Mouse (Mus musculus) MEL (cell line): ENCODE measurements around the gene Axl. TPM values are rescaled to one million over a fixed set of nuclear protein-coding genes. Genes with fewer than 3 reads are reported as not detected.

Experiments
- DNase-seq: peaks from one replicate; pipeline ENCODE4 v3.0.0; 2011; ENCODE audit warnings: low read depth, low spot score
- H3K27ac ChIP-seq: 2 replicates; pipeline ENCODE4 v1.5.1; 2012; ENCODE audit warnings: low read depth, mild to moderate bottlenecking, control low read depth, low read length, moderate library complexity; ENCODE audit not compliant: control insufficient read depth
- H3K27me3 ChIP-seq, 2 experiments: fragments of 150-350 bp in 1 of 2; sonication (generic) in 1 of 2; 2 replicates each; pipeline ENCODE4 v1.6.1; 2012; ENCODE audit warnings: low read length in 2 of 2, mild to moderate bottlenecking in 2 of 2, improper control_type of control experiment in 1 of 2, moderate library complexity in 1 of 2; ENCODE audit not compliant: insufficient read depth in 2 of 2, control insufficient read depth in 1 of 2
- H3K36me3 ChIP-seq, 2 experiments: 2 replicates each; pipeline ENCODE4 v1.6.1; 2012 to 2014; ENCODE audit warnings: low read length in 2 of 2, improper control_type of control experiment in 1 of 2, inconsistent platforms in 1 of 2, mild to moderate bottlenecking in 1 of 2; ENCODE audit not compliant: insufficient read depth in 2 of 2, control insufficient read depth in 1 of 2
- H3K4me1 ChIP-seq, 2 experiments: fragments of 150-350 bp in 1 of 2; sonication (generic) in 1 of 2; 2 replicates each; pipeline ENCODE4 v1.6.1; 2012; ENCODE audit warnings: low read length in 2 of 2, improper control_type of control experiment in 1 of 2, mild to moderate bottlenecking in 1 of 2; ENCODE audit not compliant: insufficient read depth in 2 of 2, control insufficient read depth in 1 of 2
- H3K4me3 ChIP-seq, 2 experiments: fragments of 150-350 bp in 1 of 2; sonication (generic) in 1 of 2; 2 replicates each; pipeline ENCODE4 v1.5.1; 2012; ENCODE audit warnings: low read depth in 2 of 2, low read length in 2 of 2, mild to moderate bottlenecking in 2 of 2, moderate library complexity in 2 of 2, control low read depth in 1 of 2, improper control_type of control experiment in 1 of 2; ENCODE audit not compliant: control insufficient read depth in 1 of 2, insufficient read depth in 1 of 2
- H3K79me2 ChIP-seq: 2 replicates; pipeline ENCODE4 v1.6.1; 2012; ENCODE audit warnings: mild to moderate bottlenecking, low read length, moderate library complexity; ENCODE audit not compliant: control insufficient read depth, poor library complexity, insufficient read depth
- H3K9ac ChIP-seq: 2 replicates; pipeline ENCODE4 v1.6.1; 2012; ENCODE audit warnings: low read depth, mild to moderate bottlenecking, control low read depth, low read length, moderate library complexity; ENCODE audit not compliant: control insufficient read depth, poor library complexity, severe bottlenecking
- H3K9me3 ChIP-seq: fragments of 150-350 bp; sonication (generic); replicated peaks from 2 replicates; pipeline ENCODE4 v1.6.1; 2012; ENCODE audit warnings: mild to moderate bottlenecking, low read length, improper control_type of control experiment, moderate library complexity; ENCODE audit not compliant: insufficient read depth
- BHLHE40 ChIP-seq: IDR thresholded peaks from 2 replicates; pipeline ENCODE4 v1.6.1; 2012; ENCODE audit warnings: low read depth, mild to moderate bottlenecking, inconsistent platforms, low read length, improper control_type of control experiment, borderline replicate concordance
- CHD1 ChIP-seq: IDR thresholded peaks from 2 replicates; pipeline ENCODE4 v1.6.1; 2012; ENCODE audit warnings: low read depth, mild to moderate bottlenecking, inconsistent platforms, low read length, improper control_type of control experiment
- CHD2 ChIP-seq: IDR thresholded peaks from 2 replicates; pipeline ENCODE4 v1.6.1; 2011; ENCODE audit warnings: low read length, improper control_type of control experiment
- CTCF ChIP-seq, 3 experiments: IDR thresholded peaks in 2 of 3; conservative IDR thresholded peaks in 1 of 3; 2 replicates each; pipeline ENCODE4 v1.5.1; 2011 to 2012; ENCODE audit warnings: low read length in 3 of 3, low read depth in 2 of 3, mild to moderate bottlenecking in 2 of 3, improper control_type of control experiment in 1 of 3, inconsistent platforms in 1 of 3, mixed read lengths in 1 of 3, moderate library complexity in 1 of 3; ENCODE audit not compliant: control insufficient read depth in 1 of 3, insufficient read depth in 1 of 3, poor library complexity in 1 of 3, severe bottlenecking in 1 of 3
- E2F4 ChIP-seq: IDR thresholded peaks from 2 replicates; pipeline ENCODE4 v1.6.1; 2011; ENCODE audit warnings: low read depth, low read length, improper control_type of control experiment, borderline replicate concordance
- ELF1 ChIP-seq: IDR thresholded peaks from 2 replicates; pipeline ENCODE4 v1.6.1; 2014; ENCODE audit warnings: low read depth, mild to moderate bottlenecking, inconsistent platforms, low read length, improper control_type of control experiment, moderate library complexity
- EP300 ChIP-seq, 2 experiments: IDR thresholded peaks; 2 replicates each; pipeline ENCODE4 v1.6.1; 2011; ENCODE audit warnings: improper control_type of control experiment in 2 of 2, low read length in 2 of 2, low read depth in 1 of 2, mild to moderate bottlenecking in 1 of 2
- ETS1 ChIP-seq: IDR thresholded peaks from 2 replicates; pipeline ENCODE4 v1.6.1; 2012; ENCODE audit warnings: low read depth, mild to moderate bottlenecking, inconsistent platforms, low read length, improper control_type of control experiment, moderate library complexity
- GABPA ChIP-seq: IDR thresholded peaks from 2 replicates; pipeline ENCODE4 v1.6.1; 2012; ENCODE audit warnings: low read depth, mild to moderate bottlenecking, inconsistent platforms, low read length, improper control_type of control experiment, moderate library complexity
- GATA1 ChIP-seq: IDR thresholded peaks from 2 replicates; pipeline ENCODE4 v1.6.1; 2011; ENCODE audit warnings: low read depth, low read length, improper control_type of control experiment
- MAFK ChIP-seq: IDR thresholded peaks from 2 replicates; pipeline ENCODE4 v1.6.1; 2011; ENCODE audit warnings: low read depth, mild to moderate bottlenecking, low read length, improper control_type of control experiment, borderline replicate concordance
- MAX ChIP-seq: IDR thresholded peaks from 2 replicates; pipeline ENCODE4 v1.6.1; 2011; ENCODE audit warnings: low read length, improper control_type of control experiment
- MAZ ChIP-seq: IDR thresholded peaks from 2 replicates; pipeline ENCODE4 v1.6.1; 2012; ENCODE audit warnings: low read depth, mild to moderate bottlenecking, inconsistent platforms, low read length, improper control_type of control experiment
- MEF2A ChIP-seq: IDR thresholded peaks from 2 replicates; pipeline ENCODE4 v1.6.1; 2014; ENCODE audit warnings: low read depth, mild to moderate bottlenecking, inconsistent platforms, low read length, improper control_type of control experiment; ENCODE audit not compliant: poor library complexity, insufficient replicate concordance, severe bottlenecking; ENCODE audit errors: extremely low read depth
- MXI1 ChIP-seq: IDR thresholded peaks from 2 replicates; pipeline ENCODE4 v1.6.1; 2011; ENCODE audit warnings: mild to moderate bottlenecking, low read depth, low read length, improper control_type of control experiment
- MYB ChIP-seq: IDR thresholded peaks from 2 replicates; pipeline ENCODE4 v1.6.1; 2011; ENCODE audit warnings: mild to moderate bottlenecking, low read depth, low read length, improper control_type of control experiment
- MYC ChIP-seq: IDR thresholded peaks from 2 replicates; pipeline ENCODE4 v1.6.1; 2011; ENCODE audit warnings: low read depth, mild to moderate bottlenecking, low read length, improper control_type of control experiment, moderate library complexity
- NRF1 ChIP-seq: IDR thresholded peaks from 2 replicates; pipeline ENCODE4 v1.6.1; 2014; ENCODE audit warnings: low read depth, mild to moderate bottlenecking, inconsistent platforms, low read length, improper control_type of control experiment, moderate library complexity; ENCODE audit not compliant: poor library complexity, insufficient read depth, severe bottlenecking
- POLR2A ChIP-seq, 2 experiments: IDR thresholded peaks; 2 replicates each; pipeline ENCODE4 v1.6.1; 2011 to 2012; ENCODE audit warnings: low read length in 2 of 2, mild to moderate bottlenecking in 2 of 2, control low read depth in 1 of 2, improper control_type of control experiment in 1 of 2, low read depth in 1 of 2, moderate library complexity in 1 of 2; ENCODE audit not compliant: control insufficient read depth in 1 of 2, insufficient read depth in 1 of 2, poor library complexity in 1 of 2
- POLR2AphosphoS2 ChIP-seq: IDR thresholded peaks from 2 replicates; pipeline ENCODE4 v1.6.1; 2011; ENCODE audit warnings: low read length, improper control_type of control experiment
- RAD21 ChIP-seq: IDR thresholded peaks from 2 replicates; pipeline ENCODE4 v1.6.1; 2011; ENCODE audit warnings: mild to moderate bottlenecking, low read depth, low read length, improper control_type of control experiment
- RCOR1 ChIP-seq: IDR thresholded peaks from 2 replicates; pipeline ENCODE4 v1.6.1; 2012; ENCODE audit warnings: low read depth, mild to moderate bottlenecking, inconsistent platforms, low read length, improper control_type of control experiment
- SMC3 ChIP-seq: IDR thresholded peaks from 2 replicates; pipeline ENCODE4 v1.6.1; 2011; ENCODE audit warnings: low read depth, low read length, improper control_type of control experiment
- TAL1 ChIP-seq: IDR thresholded peaks from 2 replicates; pipeline ENCODE4 v1.6.1; 2012; ENCODE audit warnings: mild to moderate bottlenecking, inconsistent platforms, low read length, moderate library complexity, mixed read lengths
- TCF12 ChIP-seq: IDR thresholded peaks from 2 replicates; pipeline ENCODE4 v1.6.1; 2014; ENCODE audit warnings: low read depth, mild to moderate bottlenecking, inconsistent platforms, low read length, improper control_type of control experiment, moderate library complexity
- USF2 ChIP-seq, 2 experiments: IDR thresholded peaks; 2 replicates each; pipeline ENCODE4 v1.6.1; 2011 to 2012; ENCODE audit warnings: improper control_type of control experiment in 2 of 2, low read length in 2 of 2, borderline replicate concordance in 1 of 2, inconsistent platforms in 1 of 2, low read depth in 1 of 2, mild to moderate bottlenecking in 1 of 2; ENCODE audit not compliant: insufficient read depth in 1 of 2
- ZC3H11A ChIP-seq: IDR thresholded peaks from 2 replicates; pipeline ENCODE4 v1.6.1; 2012; ENCODE audit warnings: low read depth, mild to moderate bottlenecking, inconsistent platforms, low read length, improper control_type of control experiment
- ZKSCAN1 ChIP-seq: IDR thresholded peaks from 2 replicates; pipeline ENCODE4 v1.6.1; 2012; ENCODE audit warnings: low read depth, mild to moderate bottlenecking, inconsistent platforms, low read length, improper control_type of control experiment, moderate library complexity
- ZMIZ1 ChIP-seq: IDR thresholded peaks from 2 replicates; pipeline ENCODE4 v1.6.1; 2012; ENCODE audit warnings: low read depth, mild to moderate bottlenecking, inconsistent platforms, low read length, improper control_type of control experiment, moderate library complexity
- ZNF384 ChIP-seq: IDR thresholded peaks from 2 replicates; pipeline ENCODE4 v1.6.1; 2012; ENCODE audit warnings: low read depth, mild to moderate bottlenecking, inconsistent platforms, low read length, improper control_type of control experiment
- polyA plus RNA-seq, 2 experiments: library from polyadenylated mRNA; stranded (reverse) in 1 of 2; unstranded in 1 of 2; fragments of >175 nt in 1 of 2; fragments of >200 nt in 1 of 2; gene quantifications; 2 replicates each; pipeline versions ENCODE4 v1.2.1 to v1.2.4; 2012; ENCODE audit warnings: low replicate concordance in 2 of 2, low read depth in 1 of 2; ENCODE audit not compliant: insufficient read length in 2 of 2, insufficient read depth in 1 of 2, missing spikeins in 1 of 2
- total RNA-seq: library from RNA; depleted of rRNA; stranded (reverse); fragments of 300-350 nt; gene quantifications from 2 replicates; pipeline ENCODE4 v1.2.3, GENCODE M21; 2012

Axl gene
- total and polyA plus RNA-seq, 3 experiments: 0.19 TPM; not detected in 2

GRCm38 (mm10) chr7:25794775-25795174 is 6.3 kb upstream of the Axl start:
- no peaks in the 10 kb centered on the region for H3K4me1 ChIP-seq
- H3K36me3 ChIP-seq: no peaks in the 10 kb centered on the region
- H3K9ac ChIP-seq: no peak overlapping the region
- H3K9me3 ChIP-seq: no peaks in the 10 kb centered on the region
- TF ChIP-seq POLR2AphosphoS2: no peak
- TF ChIP-seq GATA1: no peak
- TF ChIP-seq BHLHE40: no peak
- no peak for TF ChIP-seq EP300 (IDR thresholded peaks at IDR 0.05; ENCODE audit: low read depth in 1 of 2, low read length in 2 of 2)
- TF ChIP-seq ELF1: no peak
- no peak for TF ChIP-seq SMC3
- no peak for TF ChIP-seq ZNF384
- no peak for TF ChIP-seq ZC3H11A
- TF ChIP-seq CHD2: no peak
- TF ChIP-seq MYC: no peak
- no peak for TF ChIP-seq ZKSCAN1
- TF ChIP-seq CHD1: no peak
- no peak for TF ChIP-seq RCOR1
- no peak for TF ChIP-seq MYB
- TF ChIP-seq MAFK: no peak
- no peak for TF ChIP-seq MAX
- no peak for TF ChIP-seq ETS1
- TF ChIP-seq USF2 (IDR thresholded peaks at IDR 0.05; ENCODE audit: borderline replicate concordance in 1 of 2, insufficient read depth in 1 of 2, low read depth in 1 of 2, low read length in 2 of 2): no peak
- TF ChIP-seq, all 39 proteins: peak for 0
- Histone ChIP-seq H3K4me3 (no peak overlapping the region), H3K79me2 (no peaks in the 10 kb centered on the region), H3K27ac (no peak overlapping the region), H3K27me3 (peaks cover 0 to 1% of the 10 kb centered on the region in 2 experiments; a peak in 1 of 4 replicates)
- DNase-seq: no peak

GRCm38 (mm10) chr7:25793679-25794078 is 5.2 kb upstream of the Axl start:
- TF ChIP-seq GATA1 (no peak), RAD21 (no peak), TAL1 (no peak), MXI1 (no peak), NRF1 (no peak), CTCF (IDR thresholded peaks at IDR 0.05 in 2 of 3, conservative IDR thresholded peaks at IDR 0.05 in 1 of 3; ENCODE audit: control insufficient read depth in 1 of 3, insufficient read depth in 1 of 3, low read depth in 2 of 3, low read length in 3 of 3, poor library complexity in 1 of 3, severe bottlenecking in 1 of 3) (no peak; a peak in 1 of 6 replicates), ZMIZ1 (no peak), SMC3 (no peak), ELF1 (no peak), ZKSCAN1 (no peak), E2F4 (no peak), MEF2A (no peak), ZC3H11A (no peak), MAFK (no peak), MAZ (no peak), TCF12 (no peak), GABPA (no peak), ZNF384 (no peak), USF2 (IDR thresholded peaks at IDR 0.05; ENCODE audit: borderline replicate concordance in 1 of 2, insufficient read depth in 1 of 2, low read depth in 1 of 2, low read length in 2 of 2) (no peak), POLR2A (IDR thresholded peaks at IDR 0.05; ENCODE audit: control insufficient read depth in 1 of 2, insufficient read depth in 1 of 2, low read depth in 1 of 2, low read length in 2 of 2, poor library complexity in 1 of 2) (no peak)
- Histone ChIP-seq H3K4me3 (no peak overlapping the region), H3K79me2 (no peaks in the 10 kb centered on the region), H3K9me3 (no peaks in the 10 kb centered on the region), H3K36me3 (no peaks in the 10 kb centered on the region), H3K9ac (no peak overlapping the region), H3K27ac (no peak overlapping the region), H3K27me3 (peaks cover 0 to 1% of the 10 kb centered on the region in 2 experiments; a peak in 1 of 4 replicates), H3K4me1 (no peaks in the 10 kb centered on the region)
- no peak for DNase-seq
